ENCODE assay signal across 8 mouse cellular contexts in the genomic region with DNA sequence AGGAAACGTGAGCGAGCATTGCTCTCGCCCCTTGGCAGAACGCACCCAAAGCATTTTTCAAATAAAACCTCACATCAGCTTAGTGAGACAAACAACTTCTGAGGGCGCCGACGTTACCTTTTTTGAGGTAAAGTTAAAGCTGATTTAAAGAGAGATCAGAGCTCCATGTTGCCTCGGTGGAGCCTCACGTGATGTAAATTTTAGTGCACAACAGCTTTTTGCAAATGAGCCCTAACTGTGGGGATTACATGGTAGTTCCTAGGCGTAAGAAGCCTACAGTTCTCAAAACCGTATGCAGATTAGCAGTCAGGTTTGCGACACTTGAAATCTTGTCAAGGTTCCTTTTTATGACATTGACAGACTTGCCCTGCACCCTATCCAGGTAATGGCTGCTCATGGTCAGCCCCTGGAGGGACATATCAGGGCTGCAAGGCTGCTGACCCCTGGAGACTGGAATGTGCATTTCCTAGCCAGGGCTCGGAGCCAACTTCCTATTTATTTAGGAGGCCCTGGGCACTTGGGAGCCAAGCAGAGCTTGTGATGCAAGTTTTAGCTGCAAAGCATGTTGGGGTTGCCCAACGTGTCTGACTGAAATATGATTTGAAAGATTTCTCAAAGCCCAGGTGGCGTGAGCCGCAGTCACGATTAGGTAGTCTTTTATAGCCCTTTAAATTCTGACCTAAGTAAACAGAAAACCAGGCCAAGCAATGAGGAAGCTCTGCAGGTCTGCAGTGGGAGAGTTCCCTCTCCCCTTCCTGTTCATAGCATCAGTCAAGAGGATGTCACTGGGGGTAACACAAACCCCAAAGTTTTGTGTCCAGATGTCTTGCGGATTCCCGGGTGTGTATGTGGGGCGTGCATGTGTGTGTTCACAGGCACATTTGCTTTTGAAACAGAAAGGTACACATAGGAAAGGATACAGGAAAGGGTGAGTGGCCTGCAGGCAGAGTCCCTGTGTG.
DNase-seq lines count a peak whose midpoint lies in the region; ATAC-seq and TF ChIP-seq lines count a peak whose summit lies in the region.

No protein-coding gene starts in this region.

- peak; percentile 66 for TF ChIP-seq CTCF in Patski (IDR thresholded peaks at IDR 0.05)
- peak; percentile 71 for TF ChIP-seq CTCF in liver, postnatal 0 days (IDR thresholded peaks at IDR 0.05; ENCODE audit: low read depth)

- H3K9ac ChIP-seq in embryonic facial prominence, embryonic 15.5 days: no peak overlapping the region
- no peak overlapping the region for H3K9ac ChIP-seq in liver, postnatal 0 days (replicated peaks)

- CTCF ChIA-PET in Patski (lab: Charles Lee): no interaction called here

- H3K4me3 ChIP-seq in embryonic facial prominence, embryonic 15.5 days (replicated peaks): no peak overlapping the region
- H3K4me3 ChIP-seq in liver, postnatal 0 days (ENCODE audit: low read depth, low read length): no peak overlapping the region

- no peaks in the 10 kb centered on the region for H3K9me3 ChIP-seq in embryonic facial prominence, embryonic 15.5 days (replicated peaks)
- H3K9me3 ChIP-seq in liver, postnatal 0 days (ENCODE audit: low read length): no peaks in the 10 kb centered on the region

- no peak for TF ChIP-seq EP300 in liver, postnatal 0 days (IDR thresholded peaks at IDR 0.05; ENCODE audit: low read depth)

- no peak overlapping the region for H3K4me2 ChIP-seq in embryonic facial prominence, embryonic 15.5 days (replicated peaks)
- peak overlapping the region; percentile 34 for H3K4me2 ChIP-seq in liver, postnatal 0 days (ENCODE audit: low read depth, low read length)

- POLR2A ChIA-PET in Patski (lab: Charles Lee): no interaction called here

- peaks cover 4% of the 10 kb centered on the region; the same call in 1 of the 2 replicates for H3K4me1 ChIP-seq in embryonic facial prominence, embryonic 15.5 days
- H3K4me1 ChIP-seq in liver, postnatal 0 days (ENCODE audit: insufficient read depth): peaks cover 14% of the 10 kb centered on the region

- H3K27me3 ChIP-seq in Patski: peaks cover 32% of the 10 kb centered on the region
- H3K27me3 ChIP-seq in embryonic facial prominence, embryonic 15.5 days: no peaks in the 10 kb centered on the region
- H3K27me3 ChIP-seq in liver, postnatal 0 days (ENCODE audit: insufficient read depth, low read length): no peaks in the 10 kb centered on the region

- peak; percentile 65 for ATAC-seq in Patski
- ATAC-seq in embryonic facial prominence, embryonic 15.5 days (ENCODE audit: insufficient number of reproducible peaks, low FRiP score, low TSS enrichment, low read depth): peak; percentile 54; the same call in 1 of the 2 replicates
- peak; percentile 94 for ATAC-seq in liver, postnatal 0 days

- H3K36me3 ChIP-seq in embryonic facial prominence, embryonic 15.5 days: no peaks in the 10 kb centered on the region
- no peaks in the 10 kb centered on the region for H3K36me3 ChIP-seq in liver, postnatal 0 days (replicated peaks; ENCODE audit: insufficient read depth, low read length)

- 0 out of 2 replicates have a peak overlapping the region, but pooled peaks have one; percentile 24 for H3K27ac ChIP-seq in embryonic facial prominence, embryonic 15.5 days (replicated peaks)
- H3K27ac ChIP-seq in liver, postnatal 0 days (ENCODE audit: low read depth): peak overlapping the region; percentile 62

- 59% methylated on average over 20 of the region's 20 CpGs for WGBS in embryonic facial prominence, embryonic 15.5 days
- WGBS in liver, postnatal 0 days (ENCODE audit: insufficient replicate concordance): 45% methylated on average over 20 of the region's 20 CpGs

- in situ Hi-C loops in Patski (cut with MboI; ENCODE audit: low pct_unique_long_range_greater_than_20kb): loop anchor here (5.0 to 25.0 kb wide), 3 partner anchors 120 to 675 kb away; no protein-coding TSS in a partner anchor

- DNase-seq in 3T3-L1 (ENCODE audit: low read depth, low spot score): peak; percentile 59
- DNase-seq in Patski (ENCODE audit: low read depth, low spot score): no peak
- DNase-seq in induced T-regulatory cell, adult 2 months (ENCODE audit: low read depth): peak; percentile 76
- DNase-seq in liver, postnatal 0 days: peak; percentile 74
- peak; percentile 83 for DNase-seq in retina, postnatal 1 day
- DNase-seq in layer of hippocampus, adult 9-10 months (ENCODE audit: low spot score): no peak
- no peak for DNase-seq in layer of hippocampus, adult 18-20 months (ENCODE audit: low spot score in 2 of 2)

Comparison
In these comparisons a context has a peak if more than half of its experiments do, and no peak if none do; other contexts are left out.
1. DNase-seq: peak in 3T3-L1 (single experiment), induced T-regulatory cell, adult 2 months (single experiment), liver, postnatal 0 days (single experiment) and retina, postnatal 1 day (single experiment); none in Patski (single experiment), layer of hippocampus, adult 9-10 months (single experiment) and layer of hippocampus, adult 18-20 months (0 of 2).
2. Peak in every context shown above with its lines, with median percentiles within 50 percentile points of each other: ATAC-seq.